Mouse (Mus musculus): ENCODE results near the gene Tmtc1.

The Tmtc1 gene

DNA sequence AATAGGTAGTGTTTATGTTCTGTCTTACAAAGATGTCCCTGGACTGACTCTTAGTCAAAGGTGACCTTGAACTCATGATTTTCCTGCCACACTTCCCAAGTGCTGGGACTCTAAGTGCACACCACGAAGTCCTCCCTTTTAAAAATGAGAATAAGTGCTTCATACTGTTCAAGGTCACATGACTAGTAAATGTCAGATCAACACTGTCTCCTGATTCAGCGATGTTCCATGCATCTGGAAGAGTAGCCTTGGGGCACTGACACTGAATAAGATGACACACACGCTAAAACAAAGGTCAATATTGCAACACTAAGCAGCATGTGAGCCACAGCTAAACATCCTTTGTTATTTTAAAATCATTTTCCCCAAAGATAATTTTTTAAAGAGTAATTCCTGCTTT is 139.0 kb downstream of the Tmtc1 start:
- DNase-seq: peak; percentile 37

GRCm38 (mm10) chr6:148302261-148302660 is 141.9 kb downstream of the Tmtc1 start:
- DNase-seq: peak; percentile 31

DNA sequence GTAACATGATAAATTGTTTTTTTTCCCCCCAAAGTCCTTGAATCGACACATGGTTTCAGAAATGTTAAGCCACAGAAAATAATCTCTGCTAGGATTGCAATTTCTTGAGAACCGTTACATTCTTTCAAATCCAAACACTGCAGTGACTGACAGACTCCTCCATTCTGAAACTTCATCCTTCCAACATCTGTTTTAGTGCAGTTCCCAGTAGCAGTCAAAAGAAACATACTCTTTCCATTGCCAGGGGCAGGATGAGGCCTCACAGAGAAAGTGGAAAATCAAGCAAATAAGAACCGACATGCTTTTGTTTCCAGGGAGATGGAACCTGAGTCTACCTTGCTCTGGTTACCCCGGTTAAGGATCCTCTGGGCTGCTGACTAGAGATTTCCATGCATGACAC is 147.1 kb downstream of the Tmtc1 start:
- no peak for DNase-seq

- DNase-seq: no peak
These were observed 147.8 kb downstream of the Tmtc1 start for GRCm38 (mm10) chr6:148296418-148296817.

DNA sequence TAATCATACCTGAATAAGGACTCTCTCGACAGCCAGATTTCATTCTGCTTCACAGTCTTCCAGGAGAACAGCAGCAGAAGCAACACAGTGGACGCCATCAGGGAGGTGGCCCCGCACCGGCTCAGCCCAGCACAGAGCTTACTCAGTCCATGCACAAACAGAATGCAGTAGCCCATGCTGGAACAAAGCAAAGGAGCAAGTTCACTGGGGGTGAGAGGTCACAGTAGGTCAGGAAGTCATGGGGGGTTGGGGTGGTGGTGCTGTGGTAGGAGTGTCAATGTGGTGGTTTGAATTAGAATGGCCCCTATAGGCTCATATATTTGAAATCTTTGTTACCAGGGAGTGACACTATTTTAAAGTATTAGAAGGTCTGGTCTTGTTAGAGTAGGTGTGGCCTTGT is 149.7 kb downstream of the Tmtc1 start:
- DNase-seq: no peak

DNA sequence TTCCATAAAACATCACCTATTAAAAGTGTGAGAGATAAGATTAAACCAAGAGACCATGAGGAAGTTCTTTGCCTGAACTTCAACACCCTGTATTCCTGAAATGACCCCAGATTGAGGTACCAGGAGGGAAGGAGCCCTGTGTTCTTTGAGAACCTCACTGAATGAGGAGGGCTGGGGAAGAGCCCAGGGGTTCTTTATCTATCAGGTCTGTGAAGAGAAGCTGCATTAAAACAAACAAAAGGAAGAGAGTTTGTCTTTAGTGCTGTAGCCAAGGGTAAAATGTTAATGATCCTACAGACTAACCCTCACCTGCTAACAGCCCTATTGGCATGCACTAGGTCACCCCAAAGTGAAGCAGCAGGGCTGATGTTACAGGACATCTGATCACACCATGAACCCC is 153.3 kb downstream of the Tmtc1 start:
- DNase-seq: no peak

GRCm38 (mm10) chr6:148283224-148283881 is 160.8 kb downstream of the Tmtc1 start:
- DNase-seq: no peak

DNA sequence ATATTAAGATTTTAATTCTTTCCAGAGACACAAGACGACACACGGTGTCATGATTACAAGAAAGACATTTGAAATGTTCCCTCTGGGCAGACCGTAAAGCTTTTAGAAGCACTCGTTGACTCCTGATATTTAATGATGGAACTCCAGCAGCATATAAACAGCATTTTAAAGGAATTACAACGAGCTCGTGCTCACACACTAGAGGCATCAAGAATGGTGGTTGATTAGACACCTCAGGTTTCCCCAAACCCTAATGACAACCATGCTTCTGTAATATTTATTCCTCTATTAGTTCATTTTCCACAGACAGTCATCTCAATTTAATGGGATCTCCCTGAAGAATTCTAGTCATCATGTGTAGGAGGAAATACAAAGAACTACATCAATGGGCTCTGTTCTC is 164.9 kb downstream of the Tmtc1 start:
- no peak for DNase-seq

DNA sequence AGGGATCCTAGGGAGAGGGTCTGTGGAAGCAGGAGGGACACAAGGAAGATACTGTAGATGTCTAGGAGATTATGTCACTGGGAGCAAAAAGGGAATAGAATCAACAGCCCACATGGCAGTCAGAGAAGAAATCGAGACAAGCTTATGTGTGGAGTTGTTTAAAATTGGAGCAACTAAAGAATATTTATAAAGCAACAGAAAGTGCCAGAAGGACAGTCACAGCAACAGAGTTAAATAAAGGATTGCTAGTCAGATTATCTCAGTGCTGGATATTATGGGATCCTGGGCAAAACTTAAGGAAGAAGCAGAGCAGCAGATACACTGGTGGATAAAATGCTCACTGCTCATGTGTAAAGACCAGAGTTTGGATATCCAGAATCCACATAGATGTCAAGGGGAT is 167.8 kb downstream of the Tmtc1 start:
- DNase-seq: no peak

DNA sequence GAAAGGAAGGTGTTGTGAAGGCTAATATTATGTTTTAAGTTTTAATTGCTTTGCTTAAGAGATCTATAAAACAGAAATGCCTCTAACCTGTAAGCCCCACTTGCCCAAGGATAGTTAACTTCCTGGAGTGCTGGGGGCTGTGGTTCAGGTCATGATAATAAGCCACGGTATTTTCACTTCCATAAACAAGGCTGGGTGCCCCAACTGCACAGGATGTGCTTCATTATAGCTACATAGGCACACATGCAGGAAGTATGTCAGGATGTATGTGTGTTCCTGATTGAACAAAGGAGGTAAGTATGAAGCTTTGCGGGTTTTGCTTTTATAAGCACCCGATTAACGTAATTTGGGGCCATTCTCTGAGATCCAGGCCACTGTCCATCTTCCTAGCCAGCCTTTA is 169.1 kb downstream of the Tmtc1 start:
- DNase-seq: no peak

DNA sequence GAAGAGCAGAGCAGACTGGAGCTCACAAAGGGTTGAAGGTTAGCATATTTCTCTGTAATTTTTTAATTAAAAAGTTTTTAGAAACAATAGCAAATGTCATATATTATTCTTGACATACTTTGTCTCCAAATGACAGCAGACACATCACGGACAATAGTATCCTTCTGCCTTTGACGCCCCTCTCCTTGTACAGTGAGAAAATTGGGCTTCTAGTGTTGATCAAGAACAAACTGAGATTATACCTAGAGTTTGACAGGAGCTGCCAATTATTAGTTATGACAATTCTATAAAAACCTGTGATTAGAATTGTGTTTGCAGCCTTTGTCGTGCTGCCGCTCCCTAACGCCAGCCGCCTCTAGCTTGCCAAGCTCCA is 183.5 kb downstream of the Tmtc1 start:
- no peak for DNase-seq

DNA sequence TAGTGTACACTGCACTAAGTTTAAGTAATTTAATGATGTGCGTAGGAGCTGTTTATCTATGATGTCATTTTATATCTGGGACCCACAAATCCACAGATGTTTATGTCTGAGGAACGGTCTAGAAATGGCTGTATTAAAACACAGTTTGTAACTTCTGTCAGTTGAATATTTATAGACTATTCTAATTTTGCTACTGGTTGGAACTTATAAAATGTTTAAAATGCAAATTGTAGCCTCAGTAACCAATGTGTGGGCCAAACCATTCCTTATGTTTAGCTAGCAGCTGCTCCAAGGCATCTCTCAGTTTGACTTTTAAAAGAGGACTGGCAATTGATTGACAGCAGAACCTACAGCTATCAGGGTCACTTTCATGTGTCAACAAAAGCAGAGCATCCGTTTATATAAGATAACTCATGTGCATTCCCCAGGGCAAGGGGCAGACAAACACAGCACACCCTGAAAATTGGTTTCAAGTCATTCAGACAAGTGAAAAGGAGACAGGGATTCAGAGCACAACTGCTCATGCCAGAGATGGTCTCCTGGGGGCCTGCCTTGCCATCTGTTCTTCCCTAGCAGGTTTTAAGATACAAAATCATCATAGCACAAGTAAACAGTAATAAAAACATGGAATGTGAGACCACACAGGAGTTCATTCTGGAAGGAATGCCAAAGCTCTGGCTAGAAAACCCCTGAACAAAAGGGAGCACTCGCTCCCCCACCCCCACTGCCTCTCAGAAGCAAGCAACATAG is 184.0 kb downstream of the Tmtc1 start:
- no peak for DNase-seq

DNA sequence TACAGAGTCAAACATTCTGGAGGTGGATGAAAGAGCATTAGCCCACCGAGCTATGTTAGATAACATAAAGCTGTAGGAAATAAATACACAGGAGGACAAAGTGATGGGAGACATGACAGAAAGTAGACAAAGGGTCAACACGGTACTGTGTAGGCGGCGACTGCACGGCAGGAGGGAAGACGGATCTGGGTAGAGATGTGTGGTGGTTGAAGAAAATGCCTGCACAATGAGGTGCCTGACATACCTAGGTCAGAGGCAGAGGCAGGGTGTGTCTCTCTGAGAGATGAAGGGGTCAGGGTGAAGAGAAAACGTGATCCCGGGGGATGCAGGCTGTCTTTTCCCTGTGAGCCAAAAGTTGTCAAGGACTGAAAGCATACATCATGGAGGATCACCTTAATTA is 185.1 kb downstream of the Tmtc1 start:
- DNase-seq: no peak

DNA sequence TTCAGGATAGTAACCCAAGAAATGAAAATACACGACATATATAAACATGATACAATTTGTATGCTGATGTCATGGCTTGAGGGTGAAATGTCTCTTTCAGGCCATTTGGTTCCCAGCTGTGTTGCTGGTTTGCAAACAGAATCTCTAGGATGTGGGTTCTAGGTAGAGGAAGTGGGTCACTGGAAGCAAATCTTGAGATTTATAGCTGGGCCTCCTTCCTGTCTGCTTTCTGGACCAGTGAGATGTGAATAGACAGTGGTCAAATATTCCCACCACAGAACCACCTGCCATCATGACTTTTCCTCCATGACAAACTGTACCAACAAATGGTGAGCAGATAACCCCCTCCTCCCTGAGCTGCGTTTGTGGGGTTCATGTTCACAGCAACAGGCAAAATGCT is 186.4 kb downstream of the Tmtc1 start:
- no peak for DNase-seq

GRCm38 (mm10) chr6:148256109-148256508 is 188.1 kb downstream of the Tmtc1 start:
- DNase-seq: no peak

- DNase-seq: no peak
These were observed 188.7 kb downstream of the Tmtc1 start for GRCm38 (mm10) chr6:148255395-148256053.

GRCm38 (mm10) chr6:148249221-148249620 is 195.0 kb downstream of the Tmtc1 start:
- peak; percentile 79 for DNase-seq

DNA sequence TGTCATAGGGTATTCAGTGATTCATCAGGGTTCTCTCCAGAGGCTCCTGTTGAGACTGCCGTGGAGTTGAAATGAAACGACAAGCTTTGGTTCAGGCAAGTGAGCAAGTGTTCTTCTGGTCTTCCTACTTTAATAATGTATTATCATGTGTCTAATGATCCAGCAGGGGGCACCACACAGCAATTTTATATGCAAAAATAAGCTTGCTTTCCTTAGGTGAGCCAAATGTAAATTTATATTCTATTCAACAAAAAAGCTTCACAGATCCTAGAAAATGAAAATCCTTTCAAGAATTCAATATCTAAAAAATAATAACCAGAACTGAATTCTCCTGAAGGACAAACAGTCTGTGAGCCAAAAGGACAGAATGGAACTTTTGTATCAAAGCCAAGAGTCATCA is 195.6 kb downstream of the Tmtc1 start:
- peak; percentile 61 for DNase-seq

- peak; percentile 88 for DNase-seq
These were observed 197.6 kb downstream of the Tmtc1 start for GRCm38 (mm10) chr6:148246544-148246943.

GRCm38 (mm10) chr6:148244836-148245235 is 199.4 kb downstream of the Tmtc1 start:
- DNase-seq: peak; percentile 57

DNA sequence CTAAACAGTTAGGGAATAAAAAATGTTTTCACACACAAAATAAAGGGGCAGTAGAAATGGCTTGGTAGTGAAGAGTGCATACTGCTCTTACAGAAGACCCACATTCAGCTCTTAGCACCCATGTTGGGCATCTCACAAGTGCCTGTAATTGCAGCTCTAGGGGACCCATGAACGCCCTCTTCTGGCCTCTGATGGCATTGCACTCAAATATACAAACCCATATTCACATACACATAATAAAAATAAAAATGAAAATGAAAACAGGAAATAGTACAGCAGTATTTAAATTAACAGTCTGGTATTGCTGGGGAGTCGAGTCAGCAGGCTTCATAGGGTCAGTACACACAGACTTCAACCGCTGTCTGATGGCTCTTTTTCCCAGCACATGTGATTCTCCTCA is 201.9 kb downstream of the Tmtc1 start:
- DNase-seq: peak; percentile 14

DNA sequence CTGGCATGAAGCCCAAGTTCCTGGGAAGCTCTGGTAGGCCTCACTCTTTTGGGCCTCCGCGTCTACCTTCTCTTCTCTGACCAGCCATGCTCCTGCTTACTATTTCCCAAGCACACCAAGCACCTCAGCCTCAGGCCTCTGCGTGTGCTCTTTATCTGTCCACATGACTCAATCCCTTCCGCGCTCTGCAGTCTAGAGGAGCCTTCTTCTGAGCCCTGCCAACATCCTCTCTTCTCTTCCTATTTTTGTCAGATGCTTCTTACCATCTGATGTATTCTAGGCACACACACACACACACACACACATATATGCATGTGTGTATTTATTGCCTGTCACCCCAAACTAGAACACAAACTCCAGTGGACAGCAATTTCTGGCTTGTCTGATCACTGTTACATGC is 202.5 kb downstream of the Tmtc1 start:
- DNase-seq: peak; percentile 82

DNA sequence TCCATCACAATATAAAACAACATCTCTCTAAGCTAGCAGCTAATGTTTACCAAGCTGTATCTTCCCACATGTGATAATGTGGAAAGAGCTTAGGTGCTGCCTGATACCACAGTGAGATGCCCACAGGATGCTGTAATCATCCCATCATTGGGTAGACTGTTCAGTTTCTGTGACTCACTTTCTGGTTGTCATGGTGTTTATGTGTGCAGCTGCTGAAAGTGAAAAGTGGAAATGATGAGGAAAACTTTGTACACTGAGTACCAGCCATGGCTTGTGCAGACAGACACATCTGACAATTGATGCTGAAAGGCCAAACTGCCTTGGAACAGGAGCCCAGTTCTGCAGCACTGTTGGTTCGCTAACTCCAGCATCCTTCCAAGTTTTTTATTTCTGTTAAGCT is 204.9 kb downstream of the Tmtc1 start:
- DNase-seq: peak; percentile 53

GRCm38 (mm10) chr6:148237453-148237852 is 206.7 kb downstream of the Tmtc1 start:
- DNase-seq: peak; percentile 94

Data from heart, adult 11 months (tissue).